Mouse (Mus musculus) myocyte (in vitro differentiated cells): ENCODE data around the gene Smad6.

ENCODE experiments used
- CEBPB ChIP-seq: IDR thresholded peaks from 2 replicates; pipeline ENCODE4 v1.6.1; 2011; ENCODE audit warnings: mild to moderate bottlenecking, moderate library complexity; ENCODE audit not compliant: poor library complexity, insufficient read depth, severe bottlenecking
- MYOG ChIP-seq, 3 experiments: IDR thresholded peaks; one replicate each; pipeline ENCODE4 v1.6.1; 2011; ENCODE audit warnings: control low read depth in 2 of 3, low read depth in 2 of 3, mild to moderate bottlenecking in 2 of 3; ENCODE audit not compliant: insufficient read length in 2 of 3, control insufficient read depth in 1 of 3, insufficient read depth in 1 of 3
- POLR2A ChIP-seq: IDR thresholded peaks from one replicate; pipeline ENCODE4 v1.6.1; 2011; ENCODE audit warnings: low read depth, mild to moderate bottlenecking, control low read depth, moderate library complexity; ENCODE audit not compliant: insufficient read length
- TCF12 ChIP-seq: IDR thresholded peaks from one replicate; pipeline ENCODE4 v1.6.1; 2011; ENCODE audit warnings: mild to moderate bottlenecking, control low read depth; ENCODE audit not compliant: poor library complexity, insufficient read depth, severe bottlenecking
- USF1 ChIP-seq: IDR thresholded peaks from one replicate; pipeline ENCODE4 v1.6.1; 2011; ENCODE audit warnings: low read depth, mild to moderate bottlenecking, control low read depth, moderate library complexity

DNA sequence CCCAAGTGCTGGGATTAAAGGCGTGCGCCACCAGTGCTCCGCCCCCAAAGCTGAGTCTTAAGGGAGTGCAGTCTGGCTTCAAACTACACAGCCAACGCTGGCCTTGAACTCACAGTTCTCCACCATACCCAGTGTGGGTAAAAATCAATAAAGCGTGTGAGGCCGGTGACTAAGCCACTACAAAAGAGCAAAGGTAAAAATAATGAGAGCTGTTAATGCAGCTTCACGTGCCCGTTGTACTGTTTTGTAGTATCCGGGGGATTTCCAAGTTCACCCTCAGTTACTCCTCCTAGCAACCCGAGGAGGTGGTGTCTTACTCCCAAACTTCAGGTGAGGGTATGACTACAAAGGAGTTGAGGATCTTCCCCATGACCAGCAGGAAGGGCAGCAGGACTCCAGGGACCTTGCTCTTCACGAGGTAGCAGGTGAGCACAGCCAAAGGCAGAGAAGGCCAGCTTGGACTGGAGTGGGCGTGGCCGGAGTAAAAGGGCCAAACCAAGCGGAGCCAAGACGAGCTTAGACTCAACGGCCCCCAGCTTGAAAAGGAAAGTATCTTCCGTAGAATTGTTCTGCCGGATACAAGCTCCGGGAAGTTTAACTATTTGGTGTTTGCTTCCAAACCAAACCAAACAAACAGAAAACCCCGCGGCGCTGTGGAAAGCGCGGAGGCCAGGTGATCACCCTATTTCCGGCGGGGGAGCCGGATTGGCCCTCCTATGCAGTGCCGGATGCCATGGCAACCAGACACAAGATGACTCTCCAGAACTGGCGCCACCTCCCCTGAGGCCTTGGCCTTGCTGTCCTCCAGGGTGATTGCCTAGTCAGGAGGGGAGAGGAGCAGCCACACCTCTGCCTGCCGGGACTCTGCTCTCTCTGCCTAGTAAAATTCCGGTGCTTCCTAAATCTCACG, 27.9 kb upstream of the Smad6 start:
- peak; percentile 49 for TF ChIP-seq POLR2A
- no peak for TF ChIP-seq USF1
- TF ChIP-seq TCF12, result no peak
- TF ChIP-seq MYOG (IDR thresholded peaks at IDR 0.05; ENCODE audit: control insufficient read depth in 1 of 3, insufficient read depth in 1 of 3, insufficient read length in 2 of 3, low read depth in 2 of 3), result no peak
- TF ChIP-seq CEBPB, result no peak
